Mouse (Mus musculus) heart, embryonic 11.5 days (tissue): ENCODE results near the gene Bcl2. TPM values are rescaled to one million over a fixed set of nuclear protein-coding genes. Genes with fewer than 3 reads are reported as not detected.
A peak's percentile ranks its signal among the peaks of the same experiment; 100 is the strongest.

Source experiments
- ATAC-seq: fragments of 200-750 bp; cut with Nextera tagmentation; replicated peaks from 2 replicates; pipeline ENCODE4 v1.8.0; 2017; ENCODE audit warnings: moderate library complexity; ENCODE audit not compliant: insufficient number of reproducible peaks, low FRiP score, low TSS enrichment
- H3K27ac ChIP-seq: fragments of 300-500 bp; sonication (generic); 2 replicates; pipeline ENCODE4 v1.5.1; 2014; ENCODE audit warnings: mild to moderate bottlenecking, low read depth, low read length
- H3K27me3 ChIP-seq: fragments of 300-500 bp; sonication (generic); 2 replicates; pipeline ENCODE4 v1.6.1; 2014; ENCODE audit warnings: mild to moderate bottlenecking, low read length, mixed read lengths; ENCODE audit not compliant: control insufficient read depth, insufficient read depth
- H3K36me3 ChIP-seq: fragments of 300-500 bp; sonication (generic); 2 replicates; pipeline ENCODE4 v1.6.1; 2014; ENCODE audit warnings: mild to moderate bottlenecking, low read length, moderate library complexity, mixed read lengths; ENCODE audit not compliant: control insufficient read depth, insufficient read depth
- H3K4me1 ChIP-seq: fragments of 300-500 bp; sonication (generic); 2 replicates; pipeline ENCODE4 v1.6.1; 2014; ENCODE audit warnings: low read length; ENCODE audit not compliant: control insufficient read depth, insufficient read depth
- H3K4me2 ChIP-seq: fragments of 300-500 bp; sonication (generic); 2 replicates; pipeline ENCODE4 v1.6.1; 2014; ENCODE audit warnings: mild to moderate bottlenecking, moderate library complexity
- H3K4me3 ChIP-seq: fragments of 300-500 bp; sonication (generic); 2 replicates; pipeline ENCODE4 v1.5.1; 2014; ENCODE audit warnings: low read depth, low read length
- H3K9ac ChIP-seq: fragments of 300-500 bp; sonication (generic); 2 replicates; pipeline ENCODE4 v1.6.1; 2014; ENCODE audit warnings: mild to moderate bottlenecking, low read depth, low read length, moderate library complexity
- H3K9me3 ChIP-seq: fragments of 300-500 bp; sonication (generic); replicated peaks from 2 replicates; pipeline ENCODE4 v1.6.1; 2016; ENCODE audit warnings: low read length; ENCODE audit not compliant: control insufficient read depth
- WGBS: fragments of 180-500 bp; shearing (Covaris S2); extraction: QIAGEN DNeasy Blood & Tissue Kit; methylation state at CpG from one replicate; pipeline ENCODE4 v1.1.7; 2014; ENCODE audit not compliant: insufficient replicate concordance; 5-methylcytosine and 5-hydroxymethylcytosine counted together
- polyA plus RNA-seq: library from polyadenylated mRNA; unstranded; fragments of >200 nt; fragmentation: Nextera tagmentation; extraction: Ambion mirVana; gene quantifications from 2 replicates; pipeline ENCODE4 v1.2.1, GENCODE M21; 2014

Gene Bcl2
- polyA plus RNA-seq, 1 experiment from 2014 or later, result 7.3 TPM

- Histone ChIP-seq H3K4me1 (peaks cover 11% of the 10 kb centered on the region), H3K36me3 (no peaks in the 10 kb centered on the region), H3K4me3 (no peak overlapping the region), H3K27me3 (no peaks in the 10 kb centered on the region), H3K9ac (no peak overlapping the region), H3K4me2 (no peak overlapping the region), H3K9me3 (no peaks in the 10 kb centered on the region), H3K27ac (no peak overlapping the region)
- no peak for ATAC-seq
- 76% methylated on average over 1 of the region's 1 CpGs for WGBS
Observed at GRCm38 (mm10) chr1:106564436-106564835, 149.6 kb downstream of the Bcl2 start.

- no peaks in the 10 kb centered on the region for H3K27me3 ChIP-seq
- WGBS, result 93% methylated on average over 3 of the region's 3 CpGs
- H3K4me1 ChIP-seq, result peaks cover 11% of the 10 kb centered on the region
- no peaks in the 10 kb centered on the region for H3K9me3 ChIP-seq
- H3K4me2 ChIP-seq, result no peak overlapping the region
- H3K9ac ChIP-seq, result no peak overlapping the region
- H3K36me3 ChIP-seq, result no peaks in the 10 kb centered on the region
- ATAC-seq, result no peak
- H3K27ac ChIP-seq, result no peak overlapping the region
- H3K4me3 ChIP-seq, result no peak overlapping the region
Observed at GRCm38 (mm10) chr1:106562751-106563150, 151.3 kb downstream of the Bcl2 start.

GRCm38 (mm10) chr1:106561085-106561760 lies 152.9 kb downstream of the Bcl2 start:
- 0 out of 2 replicates have a peak, but pooled peaks have one; percentile 35 for ATAC-seq
- WGBS, result 57% methylated on average over 11 of the region's 11 CpGs
- H3K4me2 ChIP-seq, result no peak overlapping the region
- no peak overlapping the region for H3K27ac ChIP-seq
- H3K4me1 ChIP-seq, result peaks cover 11% of the 10 kb centered on the region
- no peak overlapping the region for H3K9ac ChIP-seq
- no peaks in the 10 kb centered on the region for H3K36me3 ChIP-seq
- H3K27me3 ChIP-seq, result no peaks in the 10 kb centered on the region
- no peak overlapping the region for H3K4me3 ChIP-seq
- no peaks in the 10 kb centered on the region for H3K9me3 ChIP-seq

GRCm38 (mm10) chr1:106560105-106560504 lies 154.0 kb downstream of the Bcl2 start:
- no peak overlapping the region for H3K4me3 ChIP-seq
- peaks cover 18% of the 10 kb centered on the region for H3K4me1 ChIP-seq
- 62% methylated on average over 3 of the region's 3 CpGs for WGBS
- H3K9me3 ChIP-seq, result no peaks in the 10 kb centered on the region
- no peak overlapping the region for H3K4me2 ChIP-seq
- H3K36me3 ChIP-seq, result no peaks in the 10 kb centered on the region
- no peak overlapping the region for H3K27ac ChIP-seq
- no peaks in the 10 kb centered on the region for H3K27me3 ChIP-seq
- no peak for ATAC-seq
- H3K9ac ChIP-seq, result no peak overlapping the region

- no peaks in the 10 kb centered on the region for H3K36me3 ChIP-seq
- peaks cover 28% of the 10 kb centered on the region for H3K4me1 ChIP-seq
- H3K27me3 ChIP-seq, result no peaks in the 10 kb centered on the region
- 62% methylated on average over 2 of the region's 2 CpGs for WGBS
- H3K9ac ChIP-seq, result no peak overlapping the region
- H3K9me3 ChIP-seq, result no peaks in the 10 kb centered on the region
- ATAC-seq, result no peak
- H3K4me2 ChIP-seq, result no peak overlapping the region
- H3K27ac ChIP-seq, result no peak overlapping the region
- no peak overlapping the region for H3K4me3 ChIP-seq
Observed at GRCm38 (mm10) chr1:106559116-106559605, 154.9 kb downstream of the Bcl2 start.

GRCm38 (mm10) chr1:106555498-106556168 lies 158.4 kb downstream of the Bcl2 start:
- ATAC-seq, result no peak
- Histone ChIP-seq H3K27me3 (no peaks in the 10 kb centered on the region), H3K9me3 (no peaks in the 10 kb centered on the region), H3K4me2 (no peak overlapping the region), H3K27ac (peak overlapping the region; percentile 77; the same call in 1 of the 2 replicates), H3K4me1 (peaks cover 25% of the 10 kb centered on the region), H3K9ac (no peak overlapping the region), H3K4me3 (no peak overlapping the region), H3K36me3 (no peaks in the 10 kb centered on the region)
- 35% methylated on average over 9 of the region's 9 CpGs for WGBS

GRCm38 (mm10) chr1:106553846-106554802 lies 159.9 kb downstream of the Bcl2 start:
- Histone ChIP-seq H3K9me3 (no peaks in the 10 kb centered on the region), H3K27ac (peak overlapping the region; percentile 77), H3K27me3 (no peaks in the 10 kb centered on the region), H3K4me1 (peaks cover 23% of the 10 kb centered on the region), H3K4me2 (peak overlapping the region; percentile 22; the same call in 1 of the 2 replicates), H3K9ac (no peak overlapping the region), H3K4me3 (no peak overlapping the region), H3K36me3 (no peaks in the 10 kb centered on the region)
- 60% methylated on average over 8 of the region's 8 CpGs for WGBS
- peak; percentile 60; the same call in 1 of the 2 replicates for ATAC-seq

- Histone ChIP-seq H3K4me1 (peaks cover 23% of the 10 kb centered on the region), H3K4me2 (no peak overlapping the region), H3K9ac (no peak overlapping the region), H3K36me3 (no peaks in the 10 kb centered on the region), H3K9me3 (no peaks in the 10 kb centered on the region), H3K4me3 (no peak overlapping the region), H3K27ac (no peak overlapping the region), H3K27me3 (no peaks in the 10 kb centered on the region)
- WGBS, result 64% methylated on average over 7 of the region's 7 CpGs
- ATAC-seq, result no peak
Observed at GRCm38 (mm10) chr1:106552856-106553255, 161.2 kb downstream of the Bcl2 start.
